Mouse (Mus musculus): ENCODE measurements around the gene Meox2.
"Not testable (repeated sequence)": the region's sequence is repeated elsewhere in the genome, so short reads cannot be mapped to it uniquely, and the experiment has no call there.

Meox2 gene

GRCm38 (mm10) chr12:37108390-37108738 is at the start of gene Meox2:
Gene Meox2, plus strand, starts transcription at chr12:37108540.
- DNase-seq (ENCODE audit: low spot score): no peak

- no peak for DNase-seq (ENCODE audit: low spot score)
Observed at GRCm38 (mm10) chr12:37072636-37073035, 35.7 kb upstream of the Meox2 start.

DNA sequence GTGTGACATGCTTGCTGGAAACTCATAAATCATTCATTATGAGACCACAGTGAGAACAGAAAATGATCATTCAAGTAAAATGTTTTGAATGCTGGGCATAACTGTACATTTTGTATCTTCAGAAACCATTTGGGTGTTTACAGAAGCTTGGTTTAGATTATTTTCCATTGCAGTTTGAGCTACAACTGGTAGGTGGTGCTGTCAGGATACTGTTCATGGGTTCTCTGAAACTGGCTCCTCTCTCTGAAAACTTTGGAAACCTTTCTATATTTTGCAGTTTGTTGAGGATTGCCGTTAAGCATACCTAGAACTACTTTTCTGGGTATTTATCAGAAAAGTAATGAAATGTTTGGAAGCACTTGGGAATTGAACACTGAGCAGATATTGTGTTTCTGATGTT is 31.0 kb upstream of the Meox2 start:
- DNase-seq (ENCODE audit: low spot score): no peak

DNA sequence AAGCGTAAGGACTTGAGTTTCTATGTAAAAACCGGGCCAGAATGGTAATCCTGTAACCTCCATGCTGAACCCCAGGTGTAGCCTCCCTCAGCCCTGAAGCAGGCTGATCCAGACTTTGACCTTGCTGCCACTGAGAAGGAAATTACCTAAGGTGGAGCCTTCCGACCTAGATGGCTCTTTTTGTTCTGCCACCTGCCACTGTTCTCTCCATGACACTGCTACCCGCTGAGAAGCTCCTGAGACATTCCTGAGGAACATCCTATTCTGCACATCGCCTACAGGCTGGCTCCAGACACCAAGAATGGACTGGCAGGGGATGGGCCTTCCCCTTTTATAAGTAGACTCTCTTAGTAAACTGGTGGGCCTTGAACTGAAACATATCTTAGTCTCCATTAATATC is 28.3 kb upstream of the Meox2 start:
- not testable (repeated sequence) for DNase-seq (ENCODE audit: low spot score)

GRCm38 (mm10) chr12:37106541-37106940 is 1.8 kb upstream of the Meox2 start:
- DNase-seq (ENCODE audit: low spot score): no peak

DNA sequence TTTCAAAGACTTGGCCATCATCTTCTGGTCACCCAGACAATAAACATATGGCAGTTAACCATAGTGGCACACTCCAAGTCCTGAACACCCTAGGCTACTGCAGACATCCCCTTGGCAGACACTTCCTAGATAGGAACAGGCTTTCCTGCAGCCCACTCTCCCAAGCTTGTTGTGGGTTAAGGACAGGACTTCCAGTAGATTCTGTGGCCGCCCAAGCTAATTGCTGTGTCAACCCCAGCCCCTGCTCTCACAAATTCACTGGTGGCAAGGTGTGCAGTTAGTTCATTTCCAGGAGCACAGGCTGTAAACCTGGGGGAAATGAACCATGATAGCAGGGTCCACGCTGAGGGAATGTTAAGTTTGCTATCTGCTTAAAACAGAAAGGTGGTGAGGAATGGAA is 1.2 kb upstream of the Meox2 start:
- no peak for DNase-seq (ENCODE audit: low spot score)

- DNase-seq (ENCODE audit: low spot score): no peak
Observed at GRCm38 (mm10) chr12:37107713-37108389, 489 bp upstream of the Meox2 start.

DNA sequence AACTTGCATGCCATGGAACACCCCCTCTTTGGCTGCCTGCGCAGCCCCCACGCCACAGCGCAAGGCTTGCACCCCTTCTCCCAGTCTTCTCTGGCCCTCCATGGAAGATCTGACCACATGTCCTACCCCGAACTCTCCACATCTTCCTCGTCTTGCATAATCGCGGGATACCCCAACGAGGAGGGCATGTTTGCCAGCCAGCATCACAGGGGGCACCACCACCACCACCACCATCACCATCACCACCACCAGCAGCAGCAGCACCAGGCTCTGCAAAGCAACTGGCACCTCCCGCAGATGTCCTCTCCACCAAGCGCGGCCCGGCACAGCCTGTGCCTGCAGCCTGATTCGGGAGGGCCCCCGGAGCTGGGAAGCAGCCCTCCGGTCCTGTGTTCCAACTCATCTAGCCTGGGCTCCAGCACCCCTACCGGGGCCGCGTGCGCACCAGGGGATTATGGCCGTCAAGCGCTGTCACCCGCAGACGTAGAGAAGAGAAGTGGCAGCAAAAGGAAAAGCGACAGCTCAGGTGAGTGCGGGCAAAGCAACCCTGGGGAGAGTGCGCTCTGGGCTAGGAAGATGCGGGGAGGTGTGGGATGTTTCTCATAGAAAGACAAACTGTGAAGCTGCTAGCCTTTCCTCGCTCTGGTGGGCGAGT is 606 bp downstream of the Meox2 start:
- DNase-seq (ENCODE audit: low spot score): no peak

- DNase-seq (ENCODE audit: low spot score): no peak
Observed at GRCm38 (mm10) chr12:37109474-37110012, 1.2 kb downstream of the Meox2 start.

DNA sequence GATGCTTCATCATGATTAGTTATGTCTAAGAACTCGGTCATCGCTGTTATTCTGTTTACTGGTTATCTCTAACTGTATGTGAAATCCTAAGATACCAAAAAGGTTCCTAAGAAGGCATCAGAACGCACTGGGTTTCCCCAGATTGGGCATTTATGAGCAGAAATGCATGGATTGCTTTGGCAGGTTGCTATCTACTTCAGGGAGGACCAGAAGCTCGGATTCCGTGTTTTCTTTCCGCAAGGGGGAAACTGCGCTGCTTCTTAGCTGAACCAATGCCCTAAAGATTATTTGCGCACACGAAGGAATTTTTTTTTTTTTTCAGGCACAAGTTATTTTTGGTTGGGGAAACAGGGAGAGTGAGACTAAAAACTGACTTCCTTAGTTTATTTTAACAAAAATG is 2.6 kb downstream of the Meox2 start:
- DNase-seq (ENCODE audit: low spot score): no peak

DNA sequence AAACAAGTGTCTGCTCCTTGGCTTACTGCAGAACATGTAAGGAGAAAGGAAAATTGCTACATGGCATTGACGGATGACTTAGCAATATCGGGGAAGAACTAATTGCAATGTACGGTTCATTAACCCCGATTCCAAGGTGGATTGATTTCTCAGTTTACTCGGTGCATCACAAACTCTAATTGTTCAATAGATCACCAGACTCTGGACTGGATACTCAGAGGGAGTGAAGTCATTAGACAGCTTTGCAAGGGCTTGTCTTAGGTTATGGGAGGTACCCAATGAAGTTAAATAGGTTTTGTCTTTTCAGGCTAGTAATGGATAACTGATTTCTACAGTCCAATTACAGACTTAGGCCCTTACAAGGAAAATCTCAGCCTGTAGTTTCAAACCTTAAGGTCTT is 10.9 kb downstream of the Meox2 start:
- DNase-seq (ENCODE audit: low spot score): no peak

DNA sequence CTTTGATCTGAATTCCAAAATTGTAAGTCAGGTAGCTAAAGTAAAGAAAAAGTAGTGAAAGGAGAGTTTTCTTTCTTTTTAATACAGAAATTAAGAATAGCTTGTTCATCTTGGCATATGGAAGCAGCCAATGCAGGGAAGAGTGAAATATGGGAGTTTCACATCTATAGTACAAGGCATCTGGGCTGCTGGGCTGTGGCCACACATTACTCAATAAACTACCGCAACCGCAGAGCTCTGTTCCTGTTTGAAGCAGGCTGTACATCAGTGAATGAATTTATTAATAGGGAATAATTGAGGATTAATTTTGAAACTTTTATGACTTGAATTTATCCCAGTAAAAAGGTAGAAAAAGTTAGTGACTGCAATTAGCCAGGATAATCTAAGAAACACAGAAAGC is 15.4 kb downstream of the Meox2 start:
- no peak for DNase-seq (ENCODE audit: low spot score)

DNA sequence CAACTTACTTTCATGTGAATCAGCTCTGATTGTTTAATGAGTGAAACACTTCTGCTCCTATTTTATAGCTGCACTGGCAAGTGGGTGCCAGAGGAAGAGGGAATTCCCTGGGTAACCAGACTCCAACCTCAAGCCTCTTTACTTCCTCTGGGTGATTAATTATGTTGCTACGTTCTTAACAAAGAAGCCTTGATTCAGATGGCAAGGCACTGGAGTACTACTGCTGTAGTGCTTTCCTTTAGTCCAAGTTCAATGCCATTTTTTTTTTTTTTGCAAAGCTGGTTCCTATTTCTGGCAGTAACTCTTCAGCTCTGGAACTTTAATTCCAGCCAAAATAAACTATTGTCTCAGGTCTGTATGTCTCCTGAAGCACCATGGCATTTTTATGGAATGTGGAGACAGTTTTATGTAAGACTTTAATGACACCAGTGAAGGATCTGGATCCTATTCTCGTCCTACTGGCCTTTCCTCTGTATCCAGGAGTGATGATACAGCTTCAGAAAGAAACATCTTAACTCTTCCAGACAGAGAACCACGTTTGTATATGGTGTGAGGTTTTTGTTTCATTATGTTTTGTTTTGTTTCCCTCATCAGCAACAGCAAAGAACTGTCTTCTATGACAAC is 33.9 kb downstream of the Meox2 start:
- no peak for DNase-seq (ENCODE audit: low spot score)

GRCm38 (mm10) chr12:37143879-37144278 is 35.5 kb downstream of the Meox2 start:
- no peak for DNase-seq (ENCODE audit: low spot score)

DNA sequence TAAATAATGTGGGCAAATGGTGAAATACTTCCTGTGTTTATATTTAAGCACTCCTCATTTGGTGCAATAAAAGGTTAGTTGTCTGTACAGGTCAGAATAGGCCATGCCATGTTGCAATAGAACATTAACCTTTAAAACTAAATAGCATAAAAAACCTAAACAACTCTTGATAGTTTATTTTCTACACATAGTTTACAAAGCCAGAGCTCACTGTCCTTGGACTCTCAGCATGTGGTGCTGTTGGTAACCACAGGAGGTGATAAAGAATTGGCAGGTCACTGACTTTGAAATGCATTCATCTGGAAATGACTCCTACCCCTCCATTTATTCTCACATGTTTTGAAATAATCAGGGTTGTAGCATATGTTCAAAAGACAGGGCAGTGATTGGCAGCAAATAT is 59.4 kb downstream of the Meox2 start:
- DNase-seq (ENCODE audit: low spot score): no peak

DNA sequence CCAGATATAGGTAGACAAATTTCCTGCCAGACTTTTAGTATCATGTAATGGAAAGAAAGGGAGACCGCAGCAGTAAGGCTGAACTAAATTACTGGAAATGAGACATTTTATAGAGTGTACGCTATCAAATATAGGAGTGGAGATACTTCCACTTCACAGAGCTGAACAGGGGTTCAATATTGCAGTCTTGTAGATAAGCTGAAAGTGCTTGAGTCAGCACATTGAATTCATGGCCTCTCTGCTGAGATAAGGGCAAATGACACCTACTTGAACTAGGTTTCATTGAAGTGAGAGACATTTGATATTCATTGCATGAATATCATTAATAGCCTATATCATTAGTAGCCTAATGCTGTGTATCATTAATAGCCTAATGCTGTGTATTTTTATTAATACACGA is 65.0 kb downstream of the Meox2 start:
- no peak for DNase-seq (ENCODE audit: low spot score)

DNA sequence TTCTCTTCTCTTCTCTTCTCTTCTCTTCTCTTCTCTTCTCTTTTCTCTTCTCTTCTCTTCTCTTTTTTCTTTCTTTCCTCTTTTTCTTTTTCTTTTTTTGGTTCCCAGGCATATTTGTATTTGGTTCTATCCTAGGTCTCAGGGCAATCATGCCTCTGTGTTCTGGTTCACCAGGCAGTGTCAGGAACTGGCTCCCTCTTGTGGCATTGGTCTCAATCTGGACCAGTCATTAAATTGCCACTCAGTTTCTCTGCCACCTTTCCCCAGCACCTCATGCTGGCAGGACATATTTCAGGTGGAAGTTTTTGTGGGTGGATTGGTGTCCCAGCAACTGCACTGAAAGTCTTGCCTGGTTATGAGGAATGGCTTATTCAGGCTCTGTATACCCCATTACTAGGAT is 75.3 kb downstream of the Meox2 start:
- DNase-seq (ENCODE audit: low spot score): no peak

DNA sequence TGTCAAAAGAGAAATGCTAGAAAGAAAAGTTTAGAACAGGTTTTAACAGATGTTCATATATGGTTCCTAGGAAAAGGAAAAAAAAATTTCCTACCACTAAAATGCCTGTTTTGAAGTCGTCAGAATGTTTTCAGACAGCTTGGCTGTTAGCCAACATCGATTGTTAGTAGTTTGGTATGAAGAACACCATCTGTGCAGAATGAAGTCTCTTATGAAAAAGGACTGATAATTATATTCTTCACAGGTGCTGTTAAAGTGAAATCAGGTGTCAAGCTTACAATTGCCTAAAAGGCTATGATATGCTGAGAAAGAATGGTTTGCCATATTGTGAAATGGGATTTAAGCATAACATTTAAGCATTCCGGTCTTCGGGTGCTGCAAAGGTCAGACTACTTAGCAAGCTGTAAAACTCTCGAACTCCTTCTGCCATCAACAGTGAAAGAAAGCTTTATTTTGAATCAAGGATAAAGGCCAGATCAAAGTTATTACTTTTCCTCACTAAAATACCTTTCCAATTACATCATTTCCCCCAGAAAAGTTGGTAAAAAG is 80.7 kb downstream of the Meox2 start:
- no peak for DNase-seq (ENCODE audit: low spot score)

Measured in T-cell, adult 2 months (primary cell).